Mouse (Mus musculus): ENCODE measurements around the gene Tpbgl. TPM values are rescaled to one million over a fixed set of nuclear protein-coding genes. Genes with fewer than 3 reads are reported as not detected.

Gene Tpbgl
- total and polyA plus RNA-seq, 2 experiments from 2014 or later = 0.98 to 6.4 TPM

DNA sequence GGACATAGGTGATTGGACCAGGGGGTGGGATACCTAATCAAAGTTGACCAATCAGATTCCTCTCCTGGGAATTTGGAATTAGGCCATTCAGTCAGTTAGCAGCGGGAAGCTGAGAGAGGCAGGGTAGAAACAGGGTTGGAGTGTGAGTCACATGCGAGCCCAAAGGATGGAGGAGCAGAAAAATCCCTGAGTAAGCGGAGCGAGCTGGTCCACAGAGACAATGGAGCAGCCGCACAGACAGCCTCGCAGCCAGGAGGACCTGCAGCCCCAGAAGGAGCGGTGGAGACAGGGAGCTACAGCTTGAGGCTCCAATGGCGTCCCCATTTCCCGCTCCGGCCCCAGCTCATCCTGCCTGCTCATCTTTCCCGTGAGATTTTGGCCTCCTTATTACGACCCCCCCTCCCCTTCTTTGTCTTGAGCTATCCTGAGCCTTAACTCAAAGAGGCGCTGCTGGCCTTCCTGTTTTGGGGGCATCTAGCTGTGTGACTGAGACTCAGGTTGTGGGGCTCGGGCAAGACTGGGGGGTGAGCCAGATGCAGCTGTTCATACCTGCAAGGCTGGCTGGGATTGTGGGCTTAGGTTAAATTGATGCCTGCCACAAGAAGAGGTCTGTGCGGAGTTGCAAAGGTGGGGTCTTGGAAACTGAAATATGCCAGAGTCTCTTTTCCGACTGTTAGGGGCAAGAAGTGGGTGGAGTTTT lies 47.3 kb downstream of the Tpbgl start:
- H3K4me1 ChIP-seq (ENCODE audit: control insufficient read depth, insufficient read depth) = 0 out of 2 replicates have a peak, but pooled peaks cover 7% of the 10 kb centered on the region
- DNase-seq (ENCODE audit: low spot score) = no peak
- H3K27ac ChIP-seq (ENCODE audit: low read depth) = no peak overlapping the region
- H3K27me3 ChIP-seq (ENCODE audit: control insufficient read depth, insufficient read depth, low read length) = no peaks in the 10 kb centered on the region
- no peak for TF ChIP-seq CTCF (IDR thresholded peaks at IDR 0.05; ENCODE audit: low read depth)
- TF ChIP-seq EP300 (IDR thresholded peaks at IDR 0.05; ENCODE audit: low read depth) = no peak
- 0 out of 2 replicates have a peak, but pooled peaks cover 7% of the 10 kb centered on the region for H3K36me3 ChIP-seq (replicated peaks; ENCODE audit: control insufficient read depth, insufficient read depth, low read length)
- WGBS = 21% methylated on average over 16 of the region's 16 CpGs
- no peak overlapping the region for H3K4me2 ChIP-seq (ENCODE audit: low read depth, low read length)
- no peak overlapping the region for H3K9ac ChIP-seq (replicated peaks; ENCODE audit: low read depth, low read length)
- H3K9me3 ChIP-seq (replicated peaks; ENCODE audit: control insufficient read depth, low read length) = no peaks in the 10 kb centered on the region
- H3K4me3 ChIP-seq (ENCODE audit: low read depth, low read length) = no peak overlapping the region
- ATAC-seq (ENCODE audit: insufficient read depth, low read depth) = no peak

DNA sequence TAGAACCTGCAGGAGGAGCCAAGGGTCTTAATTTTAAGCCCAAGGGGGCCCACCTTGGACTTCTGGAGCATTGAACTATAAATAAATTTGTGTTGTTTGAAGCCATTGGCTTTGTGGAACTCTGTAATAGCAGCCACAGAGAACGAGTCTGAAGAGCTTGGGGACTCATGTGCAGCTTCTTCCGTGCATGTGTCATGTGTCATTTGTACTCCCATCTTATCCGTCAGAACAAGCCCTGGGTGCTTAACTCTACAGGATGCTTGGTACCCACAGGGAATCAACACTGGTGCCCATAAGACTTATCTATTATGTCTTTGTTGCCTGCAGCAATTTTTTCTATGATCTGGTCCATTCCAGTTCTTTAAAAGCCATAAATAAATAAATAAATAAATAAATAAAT lies 48.7 kb downstream of the Tpbgl start:
- 0 out of 2 replicates have a peak, but pooled peaks cover 7% of the 10 kb centered on the region for H3K4me1 ChIP-seq (ENCODE audit: control insufficient read depth, insufficient read depth)
- H3K36me3 ChIP-seq (replicated peaks; ENCODE audit: control insufficient read depth, insufficient read depth, low read length) = no peaks in the 10 kb centered on the region
- ATAC-seq (ENCODE audit: insufficient read depth, low read depth) (no peak), DNase-seq (ENCODE audit: low spot score) (no peak)
- whole genome bisulfite sequencing = 72% methylated on average over 3 of the region's 3 CpGs
- no peak for TF ChIP-seq CTCF (IDR thresholded peaks at IDR 0.05; ENCODE audit: low read depth)
- TF ChIP-seq EP300 (IDR thresholded peaks at IDR 0.05; ENCODE audit: low read depth) = no peak
- no peaks in the 10 kb centered on the region for H3K27me3 ChIP-seq (ENCODE audit: control insufficient read depth, insufficient read depth, low read length)
- H3K27ac ChIP-seq (ENCODE audit: low read depth) = no peak overlapping the region
- H3K9me3 ChIP-seq (replicated peaks; ENCODE audit: control insufficient read depth, low read length) = no peaks in the 10 kb centered on the region
- H3K4me3 ChIP-seq (ENCODE audit: low read depth, low read length) = no peak overlapping the region
- H3K9ac ChIP-seq (replicated peaks; ENCODE audit: low read depth, low read length) = no peak overlapping the region
- H3K4me2 ChIP-seq (ENCODE audit: low read depth, low read length) = no peak overlapping the region

Other genes with a start within 250 kb of the Tpbgl start
- 35.9 and 47.8 TPM in 2 replicates for gene Gdpd5, start 245.7 kb downstream of the Tpbgl start, total RNA-seq (2014; rRNA removed; ENCODE audit: low replicate concordance)
- gene Gdpd5, start 245.7 kb downstream of the Tpbgl start, polyA plus RNA-seq (2015; fragmentation: Nextera tagmentation; extraction: Ambion mirVana) = 24.4 and 28.9 TPM in 2 replicates
- gene Klhl35, start 161.1 kb downstream of the Tpbgl start, total RNA-seq (2014; rRNA removed; ENCODE audit: low replicate concordance) = 0.73 and 1.6 TPM in 2 replicates
- 0.59 and 0.75 TPM in 2 replicates for gene Klhl35, start 161.1 kb downstream of the Tpbgl start, polyA plus RNA-seq (2015; fragmentation: Nextera tagmentation; extraction: Ambion mirVana)
- 804 and 987 TPM in 2 replicates for gene Rps3, start 143.4 kb downstream of the Tpbgl start, total RNA-seq (2014; rRNA removed; ENCODE audit: low replicate concordance)
- 439 and 463 TPM in 2 replicates for gene Rps3, start 143.4 kb downstream of the Tpbgl start, polyA plus RNA-seq (2015; fragmentation: Nextera tagmentation; extraction: Ambion mirVana)
- gene Arrb1, start 91.6 kb downstream of the Tpbgl start, total RNA-seq (2014; rRNA removed; ENCODE audit: low replicate concordance) = 23.8 and 36.8 TPM in 2 replicates
- gene Arrb1, start 91.6 kb downstream of the Tpbgl start, polyA plus RNA-seq (2015; fragmentation: Nextera tagmentation; extraction: Ambion mirVana) = 3.3 and 3.5 TPM in 2 replicates
- gene Slco2b1, start 84.2 kb upstream of the Tpbgl start, total RNA-seq (2014; rRNA removed; ENCODE audit: low replicate concordance) = 5.4 and 7.8 TPM in 2 replicates
- 2.1 and 2.4 TPM in 2 replicates for gene Slco2b1, start 84.2 kb upstream of the Tpbgl start, polyA plus RNA-seq (2015; fragmentation: Nextera tagmentation; extraction: Ambion mirVana)
- not detected in 2 replicates for gene Olfr520, start 103.2 kb upstream of the Tpbgl start, total RNA-seq (2014; rRNA removed; ENCODE audit: low replicate concordance)
- not detected in 2 replicates for gene Olfr520, start 103.2 kb upstream of the Tpbgl start, polyA plus RNA-seq (2015; fragmentation: Nextera tagmentation; extraction: Ambion mirVana)
- not detected in 2 replicates for gene Olfr521, start 136.4 kb upstream of the Tpbgl start, total RNA-seq (2014; rRNA removed; ENCODE audit: low replicate concordance)
- not detected in 2 replicates for gene Olfr521, start 136.4 kb upstream of the Tpbgl start, polyA plus RNA-seq (2015; fragmentation: Nextera tagmentation; extraction: Ambion mirVana)
- 3.7 and 4.7 TPM in 2 replicates for gene Neu3, start 201.3 kb upstream of the Tpbgl start, total RNA-seq (2014; rRNA removed; ENCODE audit: low replicate concordance)
- 3.0 and 3.3 TPM in 2 replicates for gene Neu3, start 201.3 kb upstream of the Tpbgl start, polyA plus RNA-seq (2015; fragmentation: Nextera tagmentation; extraction: Ambion mirVana)
- gene Xrra1, start 232.0 kb upstream of the Tpbgl start, total RNA-seq (2014; rRNA removed; ENCODE audit: low replicate concordance) = 1.9 TPM in 1 of 2 replicates, not detected in the other
- gene Xrra1, start 232.0 kb upstream of the Tpbgl start, polyA plus RNA-seq (2015; fragmentation: Nextera tagmentation; extraction: Ambion mirVana) = 0.04 and 0.08 TPM in 2 replicates
- 57.2 and 79.1 TPM in 2 replicates for gene Spcs2, start 236.4 kb upstream of the Tpbgl start, total RNA-seq (2014; rRNA removed; ENCODE audit: low replicate concordance)
- gene Spcs2, start 236.4 kb upstream of the Tpbgl start, polyA plus RNA-seq (2015; fragmentation: Nextera tagmentation; extraction: Ambion mirVana) = 146 and 155 TPM in 2 replicates

Data from heart, postnatal 0 days (tissue).